Mouse (Mus musculus): ENCODE data around the gene Lcp1. TPM values are rescaled to one million over a fixed set of nuclear protein-coding genes. Genes with fewer than 3 reads are reported as not detected.

The Lcp1 gene
- total RNA-seq, 2 experiments from 2014 or later = 13.4 to 26.7 TPM

GRCm38 (mm10) chr14:75176425-75177045, 45.6 kb downstream of the Lcp1 start:
- peak; percentile 25 to 44 for DNase-seq

- DNase-seq = no peak
These were observed 46.5 kb downstream of the Lcp1 start for GRCm38 (mm10) chr14:75177400-75177799.

GRCm38 (mm10) chr14:75178384-75178793, 47.5 kb downstream of the Lcp1 start:
- DNase-seq = no peak

- DNase-seq = no peak
These were observed 47.9 kb downstream of the Lcp1 start for GRCm38 (mm10) chr14:75178801-75179211.

GRCm38 (mm10) chr14:75179255-75179963, 48.5 kb downstream of the Lcp1 start:
- DNase-seq = peak in 1 of 2 experiments; percentile 55

- peak in 1 of 2 experiments; percentile 36 for DNase-seq
These were observed 49.7 kb downstream of the Lcp1 start for GRCm38 (mm10) chr14:75180551-75180978.

GRCm38 (mm10) chr14:75181062-75181935, 50.4 kb downstream of the Lcp1 start:
- DNase-seq = no peak

- DNase-seq = no peak
These were observed 51.5 kb downstream of the Lcp1 start for GRCm38 (mm10) chr14:75182378-75182777.

- DNase-seq = no peak
These were observed 51.9 kb downstream of the Lcp1 start for GRCm38 (mm10) chr14:75182831-75183230.

GRCm38 (mm10) chr14:75184069-75184790, 53.3 kb downstream of the Lcp1 start:
- no peak for DNase-seq

GRCm38 (mm10) chr14:75185796-75186594, 55.1 kb downstream of the Lcp1 start:
- DNase-seq = no peak

- DNase-seq = no peak
These were observed 56.0 kb downstream of the Lcp1 start for GRCm38 (mm10) chr14:75186858-75187415.

GRCm38 (mm10) chr14:75188521-75188920, 57.6 kb downstream of the Lcp1 start:
- no peak for DNase-seq

- DNase-seq = no peak
These were observed 58.1 kb downstream of the Lcp1 start for GRCm38 (mm10) chr14:75189031-75189430.

- DNase-seq = no peak
These were observed 59.8 kb downstream of the Lcp1 start for GRCm38 (mm10) chr14:75190683-75191082.

GRCm38 (mm10) chr14:75192427-75192826, 61.5 kb downstream of the Lcp1 start:
- DNase-seq = no peak

GRCm38 (mm10) chr14:75192858-75193257, 62.0 kb downstream of the Lcp1 start:
- DNase-seq = no peak

- DNase-seq = peak in 1 of 2 experiments; percentile 28
These were observed 64.6 kb downstream of the Lcp1 start for GRCm38 (mm10) chr14:75195530-75195929.

GRCm38 (mm10) chr14:75197027-75197426, 66.1 kb downstream of the Lcp1 start:
- peak in 1 of 2 experiments; percentile 74 for DNase-seq

GRCm38 (mm10) chr14:75197660-75198059, 66.8 kb downstream of the Lcp1 start:
- DNase-seq = no peak
